Mouse (Mus musculus): ENCODE measurements around the gene Adss.

DNA sequence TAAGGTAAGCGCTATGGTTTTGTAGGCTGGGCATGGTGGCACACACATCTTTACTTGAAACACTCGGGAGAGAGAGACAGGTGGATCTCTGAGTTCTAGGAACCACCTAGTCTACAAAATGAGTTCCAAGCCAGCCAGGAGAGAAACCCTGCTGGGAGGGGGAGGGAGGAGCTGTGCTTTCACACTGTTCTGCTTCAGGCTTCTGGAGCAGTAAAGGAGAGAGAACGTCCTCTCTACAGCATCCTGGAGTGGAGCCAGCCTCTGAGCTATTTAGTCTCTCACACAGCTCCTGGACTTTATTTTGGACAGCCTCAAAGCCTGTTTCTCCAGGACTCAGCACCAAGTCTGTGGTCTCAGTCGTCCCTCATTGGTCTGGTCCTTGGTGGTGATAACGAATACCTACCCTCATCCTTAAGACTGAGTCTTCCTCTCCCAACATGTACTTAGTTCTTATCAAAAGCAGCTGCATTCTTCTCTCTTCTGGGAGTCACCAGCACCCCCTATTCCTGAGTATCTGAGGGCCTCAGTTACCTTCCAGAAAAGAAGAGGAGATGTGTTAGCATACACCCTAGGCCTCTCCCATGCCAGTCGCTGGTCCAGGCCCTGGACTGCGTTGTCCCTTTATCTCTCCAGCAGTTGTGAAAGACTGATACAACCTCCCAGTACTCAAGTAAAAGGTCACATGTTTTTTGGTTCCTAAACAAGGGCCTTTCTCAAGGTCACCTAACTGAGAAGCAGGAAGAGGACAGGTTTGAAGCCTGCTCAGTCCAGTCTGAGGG is 79.1 kb downstream of the Adss start:
- TF ChIP-seq CTCF (IDR thresholded peaks at IDR 0.05; ENCODE audit: insufficient read depth, low read length) = no peak
- TF ChIP-seq POLR2A (IDR thresholded peaks at IDR 0.05; ENCODE audit: borderline replicate concordance, extremely low read depth, low read depth, low read length) = no peak
